Mouse (Mus musculus) Patski (cell line): ENCODE results near the gene Ifit1. TPM values are rescaled to one million over a fixed set of nuclear protein-coding genes. Genes with fewer than 3 reads are reported as not detected.

Experiments used
- ATAC-seq: fragments of 100-300 bp; one replicate; pipeline ENCODE4 v1.8.0; 2021
- CTCF ChIA-PET: fragments of 350-600 bp; sonication (Branson Sonifier 250); formaldehyde crosslinking; loops from one replicate; lab custom pipeline; 2022; ENCODE audit warnings: inconsistent platforms; lab: Charles Lee
- POLR2A ChIA-PET: fragments of 350-600 bp; sonication (Branson Sonifier 250); formaldehyde crosslinking; loops from one replicate; lab custom pipeline; 2022; ENCODE audit warnings: antibody characterized with exemption, inconsistent platforms; lab: Charles Lee
- DNase-seq: peaks from one replicate; pipeline ENCODE4 v3.0.0-alpha.2; 2011; ENCODE audit warnings: low read depth, low spot score
- H3K27me3 ChIP-seq: fragments of 371-371 bp; one replicate; pipeline ENCODE4 v1.5.1; 2021
- CTCF ChIP-seq: fragments of 100-300 bp; IDR thresholded peaks from one replicate; pipeline ENCODE4 v1.5.1; 2021
- in situ Hi-C: fragments of 300-500 bp; cut with MboI; formaldehyde crosslinking; loops from 3 replicates; pipeline ENCODE4 v1.11.1; 2018; ENCODE audit warnings: low pct_unique_long_range_greater_than_20kb, mixed read lengths
- polyA plus RNA-seq: library from polyadenylated mRNA; unstranded; gene quantifications from one replicate; pipeline ENCODE4 v1.2.3, GENCODE M21; 2021

The Ifit1 gene
- polyA plus RNA-seq, 1 experiment from 2014 or later, result 2.3 TPM

DNA sequence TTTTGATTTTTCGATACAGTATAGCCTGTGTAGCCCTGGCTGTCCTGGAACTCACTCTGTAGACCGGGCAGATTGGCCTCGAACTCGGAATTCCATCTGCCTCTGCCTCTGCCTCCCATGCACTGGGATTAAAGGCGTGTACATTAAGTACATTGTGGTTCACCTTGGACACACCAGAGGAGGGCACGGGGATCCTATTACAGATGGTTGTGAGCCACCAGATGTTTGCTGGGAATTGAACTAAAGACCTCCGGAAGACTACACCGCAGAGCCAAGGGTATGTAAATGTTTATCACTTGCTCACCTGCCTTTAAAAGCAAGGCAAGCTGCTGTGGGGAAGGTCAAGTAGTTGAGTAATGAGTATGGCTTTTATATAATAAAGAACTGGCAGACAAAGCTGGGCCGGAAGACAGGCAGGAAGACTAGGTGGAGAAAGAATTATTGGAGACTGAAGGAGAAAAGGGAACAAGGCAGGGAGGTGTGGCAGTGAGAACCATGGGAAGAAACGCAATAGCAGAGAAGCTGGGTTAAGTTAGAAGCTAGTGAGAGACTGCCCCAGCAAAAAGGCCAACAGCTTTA is 14.6 kb downstream of the Ifit1 start:
- ChIA-PET CTCF (interaction anchor here (1.4 kb wide), 1 partner anchor 105 kb away, joined by 3 read pairs; the partner anchor contains the start of gene Ifit2), POLR2A (no interaction called here)
- peaks cover 4% of the 10 kb centered on the region for H3K27me3 ChIP-seq
- ATAC-seq, result no peak
- TF ChIP-seq CTCF, result no peak
- no peak for DNase-seq
- in situ Hi-C loops, result loop anchor here (10.0 to 25.0 kb wide), 2 partner anchors 321 to 1432 kb away; partner anchors contain the start of gene Rpp30

DNA sequence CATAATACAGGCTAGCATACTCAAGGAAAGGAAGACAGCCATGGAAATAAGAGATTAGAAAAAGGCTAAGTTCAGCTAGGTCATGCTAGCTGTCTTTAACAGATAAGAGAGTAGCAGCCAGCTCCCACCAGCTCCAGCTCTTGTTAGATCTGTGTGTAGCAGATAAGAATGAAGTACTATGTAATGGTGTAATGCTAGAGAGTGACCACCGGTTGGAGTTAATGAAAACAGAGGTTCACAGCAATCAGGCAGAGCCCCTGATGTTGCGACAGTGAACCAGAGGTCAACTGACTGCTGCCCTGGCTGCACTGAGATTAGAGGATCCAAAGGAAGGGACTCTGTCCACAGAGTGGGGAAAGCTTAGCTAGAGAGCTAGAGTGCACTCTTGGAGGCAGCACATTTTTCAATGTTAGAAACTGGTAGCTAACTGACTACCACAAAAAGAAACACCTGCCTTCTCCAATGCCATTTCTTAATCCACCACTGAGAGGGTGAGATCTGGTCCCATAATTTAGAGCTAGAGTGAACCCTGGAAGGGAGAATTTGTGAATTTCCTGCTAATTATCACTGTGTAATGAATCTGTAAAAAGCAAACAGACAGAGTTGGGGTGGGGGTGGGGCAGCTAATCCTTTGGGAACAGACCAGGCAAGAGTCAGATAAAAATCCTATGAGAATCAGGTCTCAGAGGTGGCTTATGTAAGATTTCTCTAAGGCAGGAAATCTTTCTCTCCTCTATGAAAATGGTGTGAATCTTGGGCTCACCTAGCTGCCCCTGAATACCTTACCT is 16.0 kb downstream of the Ifit1 start:
- no peak for ATAC-seq
- no peak for TF ChIP-seq CTCF
- DNase-seq, result no peak
- H3K27me3 ChIP-seq, result peaks cover 4% of the 10 kb centered on the region
- CTCF ChIA-PET, result interaction anchor here (1.0 to 1.4 kb wide), 3 partner anchors 106 to 109 kb away, joined by 3 read pairs; partner anchors contain the start of gene Ifit2
- POLR2A ChIA-PET, result no interaction called here
- in situ Hi-C loops, result loop anchor here (10.0 to 25.0 kb wide), 2 partner anchors 322 to 1431 kb away; partner anchors contain the start of gene Rpp30

DNA sequence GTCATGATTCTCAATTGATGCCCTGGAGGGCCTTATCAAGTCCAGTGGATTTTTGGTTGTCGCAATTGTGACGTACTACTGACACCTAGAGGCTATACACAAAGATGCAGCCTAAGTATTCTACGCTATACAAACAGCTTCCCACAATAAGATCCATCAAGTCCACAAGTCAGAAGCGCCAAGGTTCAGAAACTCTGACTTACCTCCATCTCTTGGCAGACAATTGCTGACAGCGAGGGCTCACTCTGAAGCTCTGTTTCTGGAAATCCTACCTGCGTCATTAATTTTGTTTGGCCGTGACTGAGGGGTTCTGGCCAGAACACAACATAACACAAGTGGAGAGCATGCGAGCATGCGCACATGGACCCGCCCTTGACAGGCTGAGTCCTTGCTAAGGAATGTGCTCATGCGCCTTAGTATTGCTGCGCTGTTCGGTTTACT is 21.4 kb downstream of the Ifit1 start:
- ChIA-PET CTCF (interaction anchor here (0.6 to 1.5 kb wide), 7 partner anchors 18 to 418 kb away, joined by 3 to 5 read pairs (median 3); no protein-coding TSS in a partner anchor), POLR2A (interaction anchor here (1.1 kb wide), 1 partner anchor 111 kb away, joined by 3 read pairs; no protein-coding TSS in a partner anchor)
- in situ Hi-C loops, result loop anchor here (25.0 kb wide), 1 partner anchor 1425 kb away; the partner anchor contains the start of gene Rpp30
- ATAC-seq (peak; percentile 94), DNase-seq (peak; percentile 41)
- H3K27me3 ChIP-seq, result no peaks in the 10 kb centered on the region
- peak; percentile 78 for TF ChIP-seq CTCF

DNA sequence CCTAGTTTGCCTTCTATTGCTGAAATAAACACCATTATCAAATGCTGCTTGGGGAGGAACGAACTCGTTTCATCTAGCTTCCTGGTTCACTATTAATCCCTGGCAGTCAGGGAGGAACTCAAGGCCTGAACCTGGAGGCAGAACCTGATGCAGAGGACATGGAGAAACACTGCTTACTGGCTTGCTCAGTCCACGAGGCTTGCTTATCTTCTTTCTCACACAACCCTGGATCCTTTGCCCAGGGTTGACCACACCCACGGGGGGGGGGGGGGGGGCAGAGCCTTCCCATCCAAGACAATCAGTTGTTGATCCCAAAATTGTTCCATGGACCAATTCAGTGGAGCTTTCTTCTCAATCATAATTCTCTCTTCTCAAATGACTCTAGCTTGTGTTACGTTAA is 22.1 kb downstream of the Ifit1 start:
- POLR2A ChIA-PET, result interaction anchor here (1.1 kb wide), 1 partner anchor 112 kb away, joined by 3 read pairs; no protein-coding TSS in a partner anchor
- no peak for ATAC-seq
- CTCF ChIA-PET, result interaction anchor here (1.1 to 1.2 kb wide), 3 partner anchors 17 to 115 kb away, joined by 3 to 5 read pairs (median 4); no protein-coding TSS in a partner anchor

DNA sequence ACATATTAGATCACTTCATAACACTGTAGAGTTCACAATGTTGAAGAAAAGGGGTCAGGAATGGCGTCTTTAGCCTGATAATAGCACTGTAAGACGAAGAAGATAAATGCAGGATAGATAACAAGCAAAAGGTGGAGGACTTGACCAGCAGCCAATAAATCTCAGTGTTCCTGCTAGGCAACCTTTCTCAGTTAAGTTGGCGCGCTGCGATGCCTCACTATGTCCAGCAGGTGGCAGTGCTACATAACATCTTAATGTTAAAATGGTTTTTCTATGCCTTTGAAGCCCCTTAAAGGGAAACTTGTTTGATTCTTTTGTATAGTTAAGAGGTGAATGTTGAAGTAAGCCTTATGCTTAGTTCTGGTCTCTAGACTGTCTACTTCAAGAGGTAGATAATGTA is 25.5 kb downstream of the Ifit1 start:
- ChIA-PET CTCF (interaction anchor here (1.7 kb wide), 1 partner anchor 106 kb away, joined by 5 read pairs; no protein-coding TSS in a partner anchor), POLR2A (interaction anchor here (0.7 kb wide), 1 partner anchor 79 kb away, joined by 3 read pairs; no protein-coding TSS in a partner anchor)
- no peak for DNase-seq
- in situ Hi-C loops, result loop anchor here (5.0 to 25.0 kb wide), 2 partner anchors 111 to 1421 kb away; partner anchors contain the start of gene Rpp30
- TF ChIP-seq CTCF, result peak; percentile 95
- H3K27me3 ChIP-seq, result peaks cover 22% of the 10 kb centered on the region
- no peak for ATAC-seq

More for the DNA sequence above, 22.1 kb downstream of the Ifit1 start:
- DNase-seq, result no peak
- H3K27me3 ChIP-seq, result peaks cover 3% of the 10 kb centered on the region
- TF ChIP-seq CTCF, result no peak
- in situ Hi-C loops, result loop anchor here (25.0 kb wide), 1 partner anchor 1425 kb away; the partner anchor contains the start of gene Rpp30

DNA sequence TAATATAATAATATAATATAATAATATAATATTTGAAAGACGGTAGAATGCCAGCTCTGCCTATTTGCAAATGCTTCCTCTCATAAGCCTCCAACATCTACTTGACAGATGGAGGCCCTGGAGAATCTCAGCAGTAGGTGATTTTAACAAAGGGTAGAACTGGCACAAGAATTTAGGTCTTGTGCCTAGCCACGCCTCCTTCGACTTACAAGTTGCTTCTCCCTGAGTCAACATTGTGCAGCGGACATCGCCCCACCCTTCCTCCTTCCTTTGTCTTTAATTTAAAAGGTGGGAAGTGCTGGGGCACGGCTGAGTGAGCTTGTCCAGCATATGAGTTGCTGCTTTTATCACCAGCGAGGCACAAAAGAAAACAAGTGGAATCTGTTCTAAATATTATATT is 32.8 kb downstream of the Ifit1 start:
- CTCF ChIA-PET, result interaction anchor here (1.5 kb wide), 1 partner anchor 100 kb away, joined by 5 read pairs; no protein-coding TSS in a partner anchor
- no peak for TF ChIP-seq CTCF
- POLR2A ChIA-PET, result no interaction called here
- H3K27me3 ChIP-seq, result peaks cover 12% of the 10 kb centered on the region
- DNase-seq (no peak), ATAC-seq (no peak)
- in situ Hi-C loops, result loop anchor here (25.0 kb wide), 1 partner anchor 1414 kb away; the partner anchor contains the start of gene Rpp30

DNA sequence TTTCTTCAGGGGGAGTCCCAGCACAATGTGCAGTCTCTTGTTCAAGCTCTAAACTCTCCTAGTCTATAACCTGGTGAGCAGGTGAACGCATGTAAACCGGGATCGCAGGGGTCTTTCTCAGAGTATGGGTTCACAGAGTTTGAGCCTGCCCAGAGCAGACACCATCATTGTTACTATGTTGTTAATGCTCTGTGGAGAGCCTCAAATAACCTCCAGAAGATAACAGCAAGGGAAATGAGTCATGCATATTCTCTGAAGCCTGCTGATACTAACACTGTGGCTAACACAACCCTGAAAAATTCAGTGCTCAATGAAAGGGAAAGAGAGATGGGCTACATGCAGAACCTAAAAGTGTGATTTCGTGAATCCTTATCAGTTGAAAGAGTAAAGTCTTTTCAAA is 37.8 kb downstream of the Ifit1 start:
- ATAC-seq (peak; percentile 54), DNase-seq (no peak)

DNA sequence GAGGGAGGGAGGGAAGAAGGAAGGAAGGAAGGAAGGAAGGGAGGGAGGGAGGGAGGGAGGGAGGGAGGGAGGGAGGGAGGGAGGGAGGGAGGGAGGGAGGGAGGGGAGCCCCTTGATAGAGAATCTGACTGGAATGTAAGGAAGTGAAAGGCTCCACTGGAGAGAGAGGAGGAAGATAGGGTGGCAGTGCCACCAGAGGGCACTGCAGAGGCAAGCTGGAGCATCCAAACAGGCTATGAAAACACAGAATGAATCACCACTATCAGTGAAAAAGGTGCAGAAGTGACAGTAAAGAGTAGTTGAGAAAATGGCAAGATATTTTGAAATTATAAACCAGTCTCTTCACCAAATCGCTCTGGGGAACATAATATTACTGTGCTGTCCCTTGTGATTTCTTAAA is 44.2 kb downstream of the Ifit1 start:
- peak; percentile 78 for TF ChIP-seq CTCF
- in situ Hi-C loops, result no loop called here
- H3K27me3 ChIP-seq, result peaks cover 6% of the 10 kb centered on the region
- ATAC-seq (peak; percentile 80), DNase-seq (no peak)
- ChIA-PET CTCF (interaction anchor here (1.0 kb wide), 1 partner anchor 15 kb away, joined by 3 read pairs; no protein-coding TSS in a partner anchor), POLR2A (interaction anchor here (0.6 kb wide), 1 partner anchor 15 kb away, joined by 3 read pairs; no protein-coding TSS in a partner anchor)

More for the DNA sequence above, 37.8 kb downstream of the Ifit1 start:
- ChIA-PET POLR2A (no interaction called here), CTCF (no interaction called here)
- in situ Hi-C loops, result no loop called here
- TF ChIP-seq CTCF, result no peak
- H3K27me3 ChIP-seq, result peaks cover under 1% of the 10 kb centered on the region

DNA sequence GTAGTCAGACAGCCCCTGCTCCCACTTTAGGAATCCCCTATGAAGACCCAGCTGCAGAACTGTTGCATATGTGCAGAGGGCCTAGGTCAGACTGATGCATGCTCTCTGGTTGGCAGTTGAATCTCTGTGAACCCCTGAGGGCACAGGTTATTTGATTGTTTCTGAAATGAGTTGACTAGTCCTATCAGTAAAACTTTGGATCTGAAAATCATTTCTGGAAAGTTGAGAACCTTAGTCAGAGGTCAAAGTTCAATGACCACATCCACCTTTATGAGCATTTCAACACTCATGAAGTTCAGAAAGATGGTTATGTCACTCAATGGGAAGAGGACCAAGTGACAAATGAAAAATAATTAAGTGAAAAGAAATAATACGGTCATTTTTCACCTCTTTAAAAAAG is 44.9 kb downstream of the Ifit1 start:
- ATAC-seq (no peak), DNase-seq (no peak)
- ChIA-PET CTCF (interaction anchor here (1.1 to 1.5 kb wide), 6 partner anchors 28 to 88 kb away, joined by 3 to 6 read pairs (median 4); no protein-coding TSS in a partner anchor), POLR2A (interaction anchor here (0.6 kb wide), 1 partner anchor 16 kb away, joined by 3 read pairs; no protein-coding TSS in a partner anchor)
- TF ChIP-seq CTCF, result no peak
- in situ Hi-C loops, result no loop called here
- H3K27me3 ChIP-seq, result peaks cover 6% of the 10 kb centered on the region

DNA sequence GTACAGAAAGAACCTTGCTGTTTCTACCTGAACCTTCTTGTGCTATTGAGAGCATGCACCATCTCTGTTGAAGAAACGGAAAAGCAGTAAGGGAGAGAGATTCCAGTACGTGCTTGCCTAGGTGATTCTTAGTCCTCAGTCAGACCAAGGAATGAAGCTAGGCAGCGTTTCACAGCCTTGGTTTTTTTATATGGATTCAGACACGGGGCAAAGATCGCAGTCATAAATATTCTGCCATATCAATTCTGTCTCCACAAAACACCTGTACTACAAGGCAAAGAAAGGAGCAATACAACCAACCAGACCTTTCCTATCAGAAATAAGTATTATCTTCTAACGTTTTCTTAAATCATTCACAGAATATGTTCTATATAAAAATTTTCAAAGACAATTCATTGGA is 50.7 kb downstream of the Ifit1 start:
- POLR2A ChIA-PET, result no interaction called here
- CTCF ChIA-PET, result no interaction called here
- TF ChIP-seq CTCF, result no peak
- peaks cover 9% of the 10 kb centered on the region for H3K27me3 ChIP-seq
- ATAC-seq (no peak), DNase-seq (no peak)
- in situ Hi-C loops, result no loop called here
